Mouse (Mus musculus): Measurements from ENCODE around the gene Cck. TPM values are rescaled to one million over a fixed set of nuclear protein-coding genes. Genes with fewer than 3 reads are reported as not detected.
"Not testable (repeated sequence)": the region's sequence is repeated elsewhere in the genome, so short reads cannot be mapped to it uniquely, and the experiment has no call there.

Cck gene
- polyA plus RNA-seq, 1 experiment from 2014 or later: not detected

DNA sequence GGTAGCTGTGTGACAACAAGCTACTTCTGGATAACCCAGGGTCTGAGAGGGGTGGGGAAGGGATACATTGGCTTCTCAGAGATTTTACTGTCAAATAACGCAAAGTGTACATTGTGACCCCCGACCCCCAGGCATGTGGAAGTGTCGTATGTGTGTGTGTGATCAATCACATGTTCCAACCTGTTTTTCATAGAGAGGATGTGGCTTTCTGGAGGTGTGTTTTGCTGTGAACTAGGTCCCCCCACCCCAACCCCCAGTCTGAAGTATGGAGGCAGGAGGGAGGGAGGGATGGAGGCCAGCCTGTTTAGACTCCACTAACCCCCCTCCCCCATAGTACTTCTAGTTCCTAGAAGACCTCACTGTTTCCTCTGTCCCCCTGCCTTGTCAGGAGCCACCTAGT is 40.6 kb downstream of the Cck start:
- Histone ChIP-seq H3K9ac (replicated peaks) (no peak overlapping the region), H3K27ac (ENCODE audit: low read depth) (no peak overlapping the region), H3K9me3 (ENCODE audit: low read length) (no peaks in the 10 kb centered on the region), H3K4me1 (ENCODE audit: insufficient read depth) (no peaks in the 10 kb centered on the region; the same call in 1 of the 2 replicates), H3K4me3 (ENCODE audit: low read depth, low read length) (no peak overlapping the region), H3K27me3 (ENCODE audit: insufficient read depth, low read length) (no peaks in the 10 kb centered on the region), H3K36me3 (replicated peaks; ENCODE audit: insufficient read depth, low read length) (peaks cover 60% of the 10 kb centered on the region), H3K4me2 (ENCODE audit: low read depth, low read length) (no peak overlapping the region)
- WGBS (ENCODE audit: insufficient replicate concordance): 90% methylated on average over 3 of the region's 3 CpGs
- no peak for TF ChIP-seq EP300 (IDR thresholded peaks at IDR 0.05; ENCODE audit: low read depth)
- no peak for TF ChIP-seq CTCF (IDR thresholded peaks at IDR 0.05; ENCODE audit: low read depth)
- no peak for DNase-seq
- ATAC-seq: no peak

DNA sequence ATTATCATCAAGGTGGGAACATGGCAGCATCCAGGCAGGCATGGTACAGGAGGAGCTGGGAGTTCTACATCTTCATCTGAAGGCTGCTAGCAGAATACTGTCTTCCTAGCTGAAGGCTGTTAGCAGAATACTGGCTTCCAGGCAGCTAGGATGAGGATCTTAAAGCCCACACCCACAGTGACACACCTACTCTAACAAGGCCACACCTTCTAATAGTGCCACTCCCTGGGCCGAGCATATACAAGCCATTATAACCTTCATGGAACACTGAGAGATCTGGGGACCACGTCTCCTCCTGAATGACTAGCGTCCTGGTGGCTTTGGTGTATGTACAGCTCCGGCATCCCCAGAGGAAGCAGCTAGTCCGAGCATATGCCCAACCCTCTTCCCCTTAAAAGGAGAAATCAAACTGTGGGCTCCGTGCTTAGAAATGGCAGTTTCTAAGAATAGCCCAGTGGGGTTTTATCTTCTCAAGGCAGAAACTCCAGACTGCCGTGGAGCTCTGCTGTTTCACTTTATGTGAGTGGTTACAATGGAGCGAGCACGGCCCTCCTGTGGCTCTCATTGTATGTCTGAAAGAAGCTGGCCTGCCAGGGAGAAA is 43.1 kb downstream of the Cck start:
- H3K27me3 ChIP-seq (ENCODE audit: insufficient read depth, low read length); H3K9me3 ChIP-seq (ENCODE audit: low read length); DNase-seq; H3K4me1 ChIP-seq (ENCODE audit: insufficient read depth); H3K9ac ChIP-seq (replicated peaks): not testable (repeated sequence)
- Histone ChIP-seq H3K27ac (ENCODE audit: low read depth) (peak overlapping the region; percentile 66), H3K36me3 (replicated peaks; ENCODE audit: insufficient read depth, low read length) (peaks cover 69% of the 10 kb centered on the region), H3K4me3 (ENCODE audit: low read depth, low read length) (peak overlapping the region; percentile 34), H3K4me2 (ENCODE audit: low read depth, low read length) (peak overlapping the region; percentile 58)
- peak; percentile 82 for ATAC-seq
- WGBS (ENCODE audit: insufficient replicate concordance): 46% methylated on average over 9 of the region's 9 CpGs

DNA sequence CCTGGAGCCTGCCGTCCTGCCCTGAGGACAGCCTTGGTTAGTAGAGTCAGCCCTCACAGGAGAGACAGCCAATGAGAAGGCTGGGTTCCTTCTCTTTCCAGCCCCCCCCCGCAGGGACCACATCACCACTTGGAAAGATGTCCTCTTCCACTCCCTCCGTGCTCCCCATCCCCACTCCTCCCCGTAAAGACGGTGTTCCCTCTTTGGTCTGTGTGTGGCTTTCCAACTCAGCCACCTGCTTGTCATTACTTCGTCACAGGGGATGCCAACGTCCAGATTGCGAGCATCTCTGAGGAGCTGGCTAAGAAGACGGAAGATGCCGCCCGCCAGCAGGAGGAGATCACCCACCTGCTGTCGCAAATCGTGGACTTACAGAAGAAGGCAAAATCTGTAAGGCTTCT is 49.1 kb downstream of the Cck start:
- WGBS (ENCODE audit: insufficient replicate concordance): 92% methylated on average over 13 of the region's 13 CpGs
- DNase-seq (no peak), ATAC-seq (no peak)
- Histone ChIP-seq H3K4me2 (ENCODE audit: low read depth, low read length) (no peak overlapping the region), H3K9me3 (ENCODE audit: low read length) (no peaks in the 10 kb centered on the region), H3K4me1 (ENCODE audit: insufficient read depth) (no peaks in the 10 kb centered on the region), H3K27me3 (ENCODE audit: insufficient read depth, low read length) (no peaks in the 10 kb centered on the region), H3K4me3 (ENCODE audit: low read depth, low read length) (no peak overlapping the region), H3K27ac (ENCODE audit: low read depth) (no peak overlapping the region), H3K36me3 (replicated peaks; ENCODE audit: insufficient read depth, low read length) (peaks cover 54% of the 10 kb centered on the region), H3K9ac (replicated peaks) (no peak overlapping the region)
- TF ChIP-seq CTCF (IDR thresholded peaks at IDR 0.05; ENCODE audit: low read depth) (no peak), EP300 (IDR thresholded peaks at IDR 0.05; ENCODE audit: low read depth) (no peak)

DNA sequence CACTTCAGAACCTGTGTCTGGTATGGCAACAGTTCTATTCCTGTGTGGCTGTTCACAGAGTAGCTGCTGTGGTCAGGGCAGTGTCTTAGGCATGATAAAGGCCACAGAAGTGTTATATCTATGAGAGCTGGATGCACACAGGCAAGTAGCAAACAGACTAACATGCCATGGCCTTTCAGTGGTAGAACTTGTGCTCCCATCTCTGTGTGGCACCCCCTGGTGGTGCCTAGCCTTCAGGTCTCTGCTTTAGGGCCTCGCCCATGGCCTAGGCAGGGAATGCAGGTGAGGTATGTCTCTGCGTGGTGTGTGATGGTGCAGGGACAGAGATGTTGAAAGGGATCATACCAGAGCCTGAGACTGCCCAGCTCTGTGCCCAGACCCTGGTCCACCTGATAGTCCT is 50.1 kb downstream of the Cck start:
- Histone ChIP-seq H3K36me3 (replicated peaks; ENCODE audit: insufficient read depth, low read length) (peaks cover 52% of the 10 kb centered on the region), H3K27me3 (ENCODE audit: insufficient read depth, low read length) (no peaks in the 10 kb centered on the region), H3K9me3 (ENCODE audit: low read length) (no peaks in the 10 kb centered on the region), H3K4me3 (ENCODE audit: low read depth, low read length) (no peak overlapping the region), H3K27ac (ENCODE audit: low read depth) (no peak overlapping the region), H3K4me2 (ENCODE audit: low read depth, low read length) (no peak overlapping the region), H3K9ac (replicated peaks) (no peak overlapping the region), H3K4me1 (ENCODE audit: insufficient read depth) (no peaks in the 10 kb centered on the region)
- peak; percentile 66 for DNase-seq
- TF ChIP-seq EP300 (IDR thresholded peaks at IDR 0.05; ENCODE audit: low read depth) (no peak), CTCF (IDR thresholded peaks at IDR 0.05; ENCODE audit: low read depth) (peak; percentile 82)
- peak; percentile 78 for ATAC-seq
- WGBS (ENCODE audit: insufficient replicate concordance): 87% methylated on average over 2 of the region's 2 CpGs

DNA sequence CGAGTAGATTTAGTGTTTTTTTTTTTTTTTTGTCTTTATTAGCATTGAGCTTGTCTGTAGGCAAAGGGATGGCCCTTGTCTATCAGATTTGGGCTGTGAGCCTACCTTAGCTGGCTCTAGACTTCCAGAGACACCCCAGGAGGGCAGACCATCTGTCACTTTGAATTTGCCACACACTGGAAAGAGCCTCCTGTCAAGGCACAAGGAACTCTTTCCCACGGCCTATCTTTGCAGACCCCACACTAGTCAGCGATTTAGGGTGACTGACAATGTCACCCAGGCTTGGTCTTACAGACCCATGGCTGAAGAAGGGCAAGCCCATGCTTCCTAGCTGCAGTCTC is 51.2 kb downstream of the Cck start:
- H3K36me3 ChIP-seq (replicated peaks; ENCODE audit: insufficient read depth, low read length): peaks cover 49% of the 10 kb centered on the region

DNA sequence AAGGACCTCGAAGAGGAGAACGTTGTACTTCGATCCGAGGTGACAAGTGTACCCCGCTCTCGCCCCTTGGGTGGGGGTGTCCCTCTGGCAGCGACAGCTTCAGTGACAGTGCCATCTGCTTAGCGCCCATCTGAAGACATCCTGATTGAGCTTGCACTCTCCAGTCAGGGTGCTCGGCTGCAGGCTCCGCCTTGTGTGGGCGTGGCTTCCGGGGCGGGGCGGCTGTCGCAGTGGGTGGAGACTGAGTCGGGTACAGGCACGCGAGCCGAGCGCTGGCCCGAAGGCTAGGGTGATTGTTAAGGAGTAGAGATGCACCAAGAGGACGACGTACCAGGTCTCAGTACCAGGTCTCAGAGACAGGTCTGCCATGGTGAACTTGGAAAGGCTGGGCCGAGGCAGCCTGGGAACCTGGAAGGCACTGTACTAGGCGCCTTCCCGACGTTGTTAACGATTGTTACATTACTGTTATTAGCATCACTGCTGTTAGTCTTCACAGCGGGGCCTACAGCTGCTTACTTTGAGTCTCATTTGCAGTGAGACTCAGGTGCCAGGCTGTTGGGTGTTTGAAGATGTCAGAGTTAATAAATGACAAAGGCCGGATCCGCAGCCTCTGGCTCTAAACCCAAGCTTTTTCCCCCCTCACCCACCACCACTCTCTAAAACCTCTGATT is 51.7 kb downstream of the Cck start:
- DNase-seq (peak; percentile 54), ATAC-seq (no peak)
- H3K36me3 ChIP-seq (replicated peaks; ENCODE audit: insufficient read depth, low read length): peaks cover 44% of the 10 kb centered on the region
- no peak overlapping the region for H3K9ac ChIP-seq (replicated peaks)
- H3K4me1 ChIP-seq (ENCODE audit: insufficient read depth): no peaks in the 10 kb centered on the region
- H3K9me3 ChIP-seq (ENCODE audit: low read length): no peaks in the 10 kb centered on the region
- no peak overlapping the region for H3K4me2 ChIP-seq (ENCODE audit: low read depth, low read length)
- TF ChIP-seq CTCF (IDR thresholded peaks at IDR 0.05; ENCODE audit: low read depth) (no peak), EP300 (IDR thresholded peaks at IDR 0.05; ENCODE audit: low read depth) (no peak)
- no peak overlapping the region for H3K27ac ChIP-seq (ENCODE audit: low read depth)
- H3K4me3 ChIP-seq (ENCODE audit: low read depth, low read length): no peak overlapping the region
- no peaks in the 10 kb centered on the region for H3K27me3 ChIP-seq (ENCODE audit: insufficient read depth, low read length)
- WGBS (ENCODE audit: insufficient replicate concordance): 81% methylated on average over 31 of the region's 31 CpGs

More for the DNA sequence above, 51.2 kb downstream of the Cck start:
- no peak overlapping the region for H3K9ac ChIP-seq (replicated peaks)
- no peak overlapping the region for H3K27ac ChIP-seq (ENCODE audit: low read depth)
- no peak for TF ChIP-seq EP300 (IDR thresholded peaks at IDR 0.05; ENCODE audit: low read depth)
- TF ChIP-seq CTCF (IDR thresholded peaks at IDR 0.05; ENCODE audit: low read depth): no peak
- 69% methylated on average over 3 of the region's 3 CpGs for WGBS (ENCODE audit: insufficient replicate concordance)
- H3K4me3 ChIP-seq (ENCODE audit: low read depth, low read length): no peak overlapping the region
- H3K9me3 ChIP-seq (ENCODE audit: low read length): no peaks in the 10 kb centered on the region
- no peak for ATAC-seq
- H3K27me3 ChIP-seq (ENCODE audit: insufficient read depth, low read length): no peaks in the 10 kb centered on the region
- no peak overlapping the region for H3K4me2 ChIP-seq (ENCODE audit: low read depth, low read length)
- no peaks in the 10 kb centered on the region for H3K4me1 ChIP-seq (ENCODE audit: insufficient read depth)
- DNase-seq: no peak
